Mouse (Mus musculus) cerebellum, adult 11-12 months (tissue): ENCODE measurements at regions not wholly inside any gene's neighbourhood (a gene's known extent, or its start where the extent isn't known, plus 50 kb on each side); places are given as distances from the start of the nearest gene placed in this dataset.
A peak's percentile ranks its signal among the peaks of the same experiment; 100 is the strongest.
"Not testable (repeated sequence)": the region's sequence is repeated elsewhere in the genome, so short reads cannot be mapped to it uniquely, and the experiment has no call there.

Experiments used
- DNase-seq: peaks from one replicate; pipeline ENCODE4 v3.0.0; 2022

- DNase-seq, result no peak
These were observed 203.4 kb upstream of the Tbl1x start for GRCm38 (mm10) chrX:77307374-77307773.

GRCm38 (mm10) chrX:77314384-77314783, 196.4 kb upstream of the Tbl1x start:
- peak; percentile 36 for DNase-seq

DNA sequence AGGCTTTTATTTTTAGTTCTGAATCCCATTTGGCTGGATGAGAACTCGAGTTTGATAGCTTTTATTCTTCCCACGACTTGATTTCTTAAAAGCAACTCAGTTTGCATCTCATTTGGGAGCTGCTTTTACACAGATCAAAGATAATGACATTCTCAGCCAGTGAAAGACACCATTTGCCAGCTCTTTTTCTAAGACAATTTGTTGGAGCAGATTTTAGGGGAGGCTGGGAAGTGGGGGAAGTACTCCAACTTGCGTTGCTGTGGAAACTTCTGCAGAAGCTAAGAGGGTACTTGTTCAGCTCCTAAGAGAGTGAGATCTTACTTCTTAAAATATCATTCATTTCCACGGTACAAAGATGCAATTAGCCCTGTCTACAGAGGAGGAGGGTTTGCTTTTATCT, 187.2 kb upstream of the Tbl1x start:
- no peak for DNase-seq

DNA sequence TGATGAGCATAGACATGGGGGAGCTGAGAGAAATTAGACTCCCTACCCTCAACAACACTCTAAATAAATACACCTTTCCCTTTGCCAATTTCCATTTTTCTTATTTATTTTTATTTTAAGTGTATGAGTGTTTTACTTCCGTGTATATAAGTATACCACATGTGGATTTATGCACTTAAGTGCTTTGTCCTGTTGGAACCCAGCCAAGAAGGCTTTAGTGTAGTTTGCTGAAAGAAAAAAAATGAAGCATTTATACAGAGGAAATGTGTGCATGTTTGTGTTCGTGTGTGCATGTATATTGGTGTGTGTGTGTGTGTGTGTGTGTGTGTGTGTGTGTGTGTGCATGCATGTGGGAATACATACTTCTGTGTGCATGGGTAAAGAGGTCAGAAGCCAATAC, 157.6 kb upstream of the Tbl1x start:
- no peak for DNase-seq

GRCm38 (mm10) chrX:77360551-77360950, 150.3 kb upstream of the Tbl1x start:
- no peak for DNase-seq

GRCm38 (mm10) chrX:77361106-77361505, 149.7 kb upstream of the Tbl1x start:
- DNase-seq, result no peak

DNA sequence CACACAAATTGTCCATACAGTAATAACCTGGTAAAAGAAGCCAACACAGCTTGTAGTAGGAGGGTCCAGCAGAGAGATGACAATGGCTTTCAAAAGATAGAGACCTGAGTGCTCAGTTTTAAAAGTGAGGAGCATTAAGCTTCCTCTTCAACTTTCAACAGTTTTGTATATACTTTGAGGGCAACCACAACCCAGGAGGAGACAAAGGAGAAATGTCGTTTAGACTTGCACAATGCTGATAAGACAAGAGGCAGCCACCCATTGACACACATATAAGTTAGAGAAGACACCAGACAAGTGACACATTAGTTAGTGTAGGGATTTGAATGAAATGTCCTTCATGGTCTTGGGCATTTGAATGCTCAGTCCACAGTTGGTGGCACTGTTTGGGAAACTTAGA, 147.2 kb upstream of the Tbl1x start:
- no peak for DNase-seq

DNA sequence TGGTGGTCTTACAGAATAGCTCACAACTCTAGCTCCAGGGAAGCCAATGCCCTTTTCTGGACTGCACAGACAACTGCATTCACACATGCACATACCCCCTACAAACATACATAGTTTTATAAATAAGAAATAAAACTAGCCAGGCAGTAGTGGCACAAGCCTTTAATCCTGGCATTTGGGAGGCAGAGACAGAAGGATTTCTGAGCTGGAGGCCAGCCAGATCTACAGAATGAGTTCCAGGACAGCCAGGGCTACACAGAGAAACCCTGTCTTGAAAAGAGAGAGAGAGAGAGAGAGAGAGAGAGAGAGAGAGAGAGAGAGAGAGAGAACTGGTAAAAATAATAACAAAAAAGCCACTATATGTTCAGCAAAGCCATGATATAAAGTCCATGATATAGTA, 143.5 kb upstream of the Tbl1x start:
- DNase-seq, result no peak

GRCm38 (mm10) chrX:77387271-77387670, 123.5 kb upstream of the Tbl1x start:
- no peak for DNase-seq

DNA sequence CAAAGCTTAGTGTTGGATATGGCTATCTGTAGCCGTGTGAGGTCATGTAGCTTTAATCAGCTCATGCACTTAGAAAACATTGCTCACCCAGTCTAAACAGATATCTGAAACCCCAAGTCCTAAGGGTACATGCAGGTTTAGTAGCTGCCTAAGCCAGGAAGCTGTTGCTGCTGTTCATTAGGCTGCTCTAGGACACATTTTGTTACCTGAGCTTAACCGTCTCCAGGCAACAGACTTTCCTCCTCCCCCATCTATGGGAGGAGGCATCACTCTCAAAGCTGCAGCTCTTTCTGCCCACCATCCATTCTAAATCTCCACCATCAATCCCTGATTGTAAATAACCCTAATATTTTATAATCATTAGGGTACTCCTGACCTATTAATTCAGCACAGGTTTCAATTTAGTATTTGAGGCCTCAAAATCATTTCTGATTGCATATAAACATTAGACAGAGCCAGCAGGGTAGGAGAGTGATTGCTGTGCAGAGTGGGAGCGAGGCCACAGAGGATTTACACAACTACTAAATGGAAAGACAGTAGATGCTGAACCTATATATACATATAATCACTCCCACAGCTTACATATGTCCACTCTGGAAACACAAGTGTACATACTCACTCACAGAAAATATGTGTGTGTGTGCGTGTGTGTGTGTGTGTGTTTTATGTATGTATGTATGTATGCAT, 118.9 kb upstream of the Tbl1x start:
- DNase-seq, result no peak

DNA sequence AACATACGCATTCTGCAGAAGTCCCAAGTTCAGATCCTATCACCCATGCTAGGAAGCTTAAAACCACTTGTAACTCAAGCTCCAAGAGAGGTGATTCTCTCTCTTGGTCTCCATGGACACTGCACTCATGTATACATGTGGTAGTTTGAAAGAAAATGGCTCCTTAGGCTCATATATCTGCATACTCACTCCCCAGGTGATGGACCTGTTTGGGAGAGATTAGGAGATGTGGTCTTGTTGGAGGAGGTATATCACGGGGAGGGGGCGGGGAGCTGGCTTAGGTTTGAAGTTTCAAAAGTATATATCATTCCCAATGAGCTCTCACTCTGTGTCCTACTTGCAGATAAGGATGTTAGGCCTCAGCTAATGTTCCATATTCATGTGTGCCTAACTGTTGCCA, 103.9 kb upstream of the Tbl1x start:
- DNase-seq, result no peak

- no peak for DNase-seq
These were observed 102.9 kb upstream of the Tbl1x start for GRCm38 (mm10) chrX:77407925-77408324.

DNA sequence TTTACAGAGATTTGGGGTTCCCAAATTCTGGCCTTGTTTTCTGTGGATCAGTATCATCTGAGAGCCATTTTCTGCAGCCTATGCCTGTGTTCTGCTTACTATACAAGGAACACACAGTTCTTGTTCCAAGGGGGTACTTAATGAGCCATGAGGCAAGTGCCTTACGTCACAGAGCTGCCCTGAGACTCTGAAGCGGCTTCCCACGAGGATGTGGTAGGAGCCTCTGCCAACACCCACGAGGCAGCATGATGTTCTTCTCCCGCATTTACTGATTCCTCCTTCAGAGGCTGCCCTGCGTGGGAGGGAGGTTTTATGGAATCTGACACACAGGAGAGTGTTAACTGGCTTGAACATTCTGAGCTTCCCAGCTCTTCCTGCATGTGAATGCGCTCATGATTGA, 101.4 kb upstream of the Tbl1x start:
- peak; percentile 72 for DNase-seq

DNA sequence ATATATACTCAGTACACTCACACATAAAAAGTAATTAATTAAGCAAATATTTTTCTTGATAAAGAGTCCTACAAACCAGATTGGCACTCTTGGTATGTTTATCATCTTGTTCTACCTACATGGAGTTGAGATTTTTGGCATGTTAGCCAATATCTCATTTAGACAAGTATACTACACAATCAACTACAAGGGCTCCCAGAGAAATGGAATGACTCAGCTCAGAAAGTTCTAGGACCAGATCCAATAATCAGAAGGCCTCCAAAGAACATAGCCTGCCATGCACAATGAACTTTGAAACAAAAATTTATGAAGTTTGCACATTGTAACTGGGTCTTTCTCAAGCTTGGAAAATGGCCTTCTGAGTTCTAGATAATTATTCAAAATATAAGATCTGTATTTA, 100.0 kb upstream of the Tbl1x start:
- no peak for DNase-seq

DNA sequence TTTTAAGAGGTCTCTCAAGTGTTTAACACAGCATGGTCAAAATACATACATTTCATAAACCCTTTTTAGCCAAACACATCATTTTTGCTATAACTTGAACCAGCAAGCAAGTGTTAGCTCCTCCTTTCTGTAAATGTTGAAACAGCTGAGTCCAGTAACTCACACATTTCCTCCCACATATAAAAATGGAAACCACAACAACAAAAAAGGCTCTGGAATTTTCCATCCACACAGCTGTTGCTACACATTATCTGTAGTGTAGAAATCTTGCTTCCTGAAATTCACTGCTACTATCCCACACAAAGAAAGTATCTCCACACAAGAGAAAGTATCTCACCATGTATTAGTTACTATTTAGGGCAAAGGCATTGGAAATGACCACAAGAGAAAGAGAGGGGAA, 96.7 kb upstream of the Tbl1x start:
- DNase-seq, result no peak

- DNase-seq, result no peak
These were observed 93.0 kb upstream of the Tbl1x start for GRCm38 (mm10) chrX:77417766-77418165.

- no peak for DNase-seq
These were observed 88.6 kb upstream of the Tbl1x start for GRCm38 (mm10) chrX:77422206-77422605.

- DNase-seq, result no peak
These were observed 85.8 kb upstream of the Tbl1x start for GRCm38 (mm10) chrX:77424792-77425727.

DNA sequence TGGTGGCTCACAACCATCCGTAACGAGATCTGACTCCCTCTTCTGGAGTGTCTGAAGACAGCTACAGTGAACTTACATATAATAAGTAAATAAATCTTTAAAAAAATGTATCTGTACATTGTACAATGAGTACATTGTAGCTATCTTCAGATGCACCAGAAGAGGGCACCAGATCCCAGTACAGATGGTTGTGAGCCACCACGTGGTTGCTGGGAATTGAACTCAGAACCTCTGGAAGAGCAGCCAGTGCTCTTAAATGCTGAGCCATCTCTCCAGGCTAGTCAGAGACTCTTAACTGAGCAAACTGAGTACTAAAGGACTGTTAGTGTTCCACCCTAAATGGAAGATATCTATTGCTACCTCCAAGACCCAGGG, 85.1 kb upstream of the Tbl1x start:
- not testable (repeated sequence) for DNase-seq

- DNase-seq, result peak; percentile 57
These were observed 84.0 kb upstream of the Tbl1x start for GRCm38 (mm10) chrX:77426836-77427235.

DNA sequence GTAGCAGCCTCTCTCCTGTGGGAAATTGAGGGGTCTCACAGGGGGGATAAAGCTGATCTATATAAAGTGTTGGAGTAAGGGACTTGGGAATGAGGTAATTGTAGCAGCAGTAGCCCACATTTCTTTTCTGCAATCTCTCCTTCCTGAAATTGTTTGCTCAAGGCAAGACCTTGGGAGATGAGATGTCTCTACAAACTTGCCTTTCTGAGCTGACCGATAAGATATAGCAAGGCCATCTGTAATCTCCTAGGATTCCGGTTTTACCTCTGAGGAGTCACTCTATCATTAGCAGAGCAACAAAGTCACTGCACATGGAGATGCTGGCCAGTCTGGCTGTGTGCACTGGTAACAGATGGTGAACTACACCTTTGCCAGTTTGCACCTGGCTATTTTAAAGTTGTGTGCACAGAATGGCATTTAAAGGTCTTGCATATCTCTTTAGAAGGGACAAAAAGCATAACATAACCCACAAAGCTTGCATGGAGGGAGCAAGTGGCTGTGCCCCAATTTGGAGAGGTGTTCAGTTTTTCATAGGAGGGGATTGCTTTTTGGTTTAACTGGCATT, 78.7 kb upstream of the Tbl1x start:
- DNase-seq, result peak; percentile 49

DNA sequence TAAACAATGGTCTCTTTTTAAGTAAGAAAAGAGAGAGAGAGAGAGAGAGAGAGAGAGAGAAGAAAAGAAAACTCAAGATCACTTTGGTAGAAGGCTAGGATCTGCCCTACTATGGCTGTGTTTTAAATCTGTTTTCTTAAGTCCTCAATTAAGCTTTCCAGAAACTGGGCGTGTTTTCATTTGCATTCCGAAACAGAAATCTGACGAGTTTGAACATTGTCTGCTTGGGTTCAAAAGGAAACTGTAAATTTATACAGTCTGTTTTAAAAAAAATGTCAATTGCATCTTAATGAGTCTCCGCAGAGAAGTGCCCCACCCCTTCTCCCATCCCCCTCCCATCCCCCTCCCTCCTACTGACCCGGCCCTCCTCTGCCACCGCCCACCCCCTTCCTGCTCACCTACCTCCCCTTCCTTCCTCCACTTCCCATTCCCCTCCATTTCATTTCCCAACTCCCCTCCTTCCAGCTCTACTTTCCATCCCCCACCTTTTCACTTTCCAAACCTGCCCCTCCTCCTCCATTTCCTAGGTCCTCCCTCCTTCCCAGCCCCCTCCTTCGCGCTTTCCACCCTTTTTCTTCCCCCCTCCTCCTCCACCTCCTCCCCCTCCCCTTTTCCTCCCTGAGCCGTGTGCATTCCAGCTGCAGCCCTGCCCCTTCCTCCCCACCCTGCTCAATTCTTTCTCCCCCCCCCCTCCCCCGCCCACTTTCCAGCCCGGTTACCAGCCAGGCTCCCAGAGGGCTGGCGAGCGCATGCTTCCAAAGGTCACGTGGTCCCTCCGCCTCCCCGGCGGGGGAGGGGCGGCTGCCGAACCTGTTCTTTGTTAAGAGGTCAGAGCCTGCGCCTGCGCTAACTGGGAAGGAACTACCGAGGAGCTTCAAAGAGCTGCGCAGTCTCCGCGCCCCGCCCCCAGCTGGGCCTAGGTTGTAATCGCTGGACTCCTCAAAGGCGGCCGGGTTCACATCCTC, 77.7 kb upstream of the Tbl1x start:
- DNase-seq, result peak; percentile 97

DNA sequence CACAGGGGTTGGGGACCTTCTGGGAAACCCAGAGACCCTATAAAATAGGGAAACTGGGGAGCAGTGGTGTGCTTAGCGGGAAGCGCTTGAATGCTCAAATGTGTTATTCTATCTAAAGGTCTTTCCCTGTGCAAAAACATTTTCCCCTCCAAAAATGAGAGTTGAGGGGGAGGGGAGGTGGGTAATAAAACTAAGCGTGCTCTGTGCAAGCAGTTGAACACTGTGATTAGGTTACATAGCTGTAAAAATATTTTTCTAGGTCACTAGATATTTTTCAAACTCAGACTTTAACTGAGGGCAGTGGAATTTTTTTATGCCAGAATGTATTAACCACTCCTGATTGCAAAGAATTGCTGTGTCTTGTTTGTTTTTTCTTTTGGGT, 77.0 kb upstream of the Tbl1x start:
- DNase-seq, result no peak
